Mouse (Mus musculus) CH12.LX (cell line): ENCODE measurements around the gene Vmn1r188.
"Not testable (repeated sequence)": the region's sequence is repeated elsewhere in the genome, so short reads cannot be mapped to it uniquely, and the experiment has no call there.

Experiments
- CHD1 ChIP-seq: IDR thresholded peaks from 2 replicates; pipeline ENCODE4 v1.6.1; 2012; ENCODE audit warnings: low read depth, low read length, improper control_type of control experiment, inconsistent platforms
- CTCF ChIP-seq, 2 experiments: IDR thresholded peaks in 1 of 2; conservative IDR thresholded peaks in 1 of 2; 2 replicates each; pipeline ENCODE4 v1.5.1; 2011 to 2012; ENCODE audit warnings: low read depth in 2 of 2, low read length in 2 of 2, improper control_type of control experiment in 1 of 2, inconsistent platforms in 1 of 2, mild to moderate bottlenecking in 1 of 2, moderate library complexity in 1 of 2
- EP300 ChIP-seq: IDR thresholded peaks from 2 replicates; pipeline ENCODE4 v1.6.1; 2011; ENCODE audit warnings: low read length, improper control_type of control experiment
- IRF4 ChIP-seq: IDR thresholded peaks from 2 replicates; pipeline ENCODE4 v1.6.1; 2014; ENCODE audit warnings: low read depth, mild to moderate bottlenecking, inconsistent platforms, low read length, improper control_type of control experiment
- MAZ ChIP-seq: IDR thresholded peaks from 2 replicates; pipeline ENCODE4 v1.6.1; 2012; ENCODE audit warnings: low read depth, mild to moderate bottlenecking, inconsistent platforms, low read length, improper control_type of control experiment, moderate library complexity
- POLR2A ChIP-seq: IDR thresholded peaks from 2 replicates; pipeline ENCODE4 v1.6.1; 2011; ENCODE audit warnings: low read depth, mild to moderate bottlenecking, improper control_type of control experiment, low read length
- POLR2AphosphoS2 ChIP-seq: IDR thresholded peaks from 2 replicates; pipeline ENCODE4 v1.6.1; 2011; ENCODE audit warnings: low read depth, low read length, improper control_type of control experiment
- USF1 ChIP-seq: IDR thresholded peaks from 2 replicates; pipeline ENCODE4 v1.6.1; 2014; ENCODE audit warnings: low read depth, mild to moderate bottlenecking, inconsistent platforms, low read length, improper control_type of control experiment

GRCm38 (mm10) chr13:22084140-22084539 lies at the start of gene Vmn1r188:
- TF ChIP-seq CHD1; POLR2A; EP300; IRF4; CTCF (conservative IDR thresholded peaks at IDR 0.05 in 1 of 2, IDR thresholded peaks at IDR 0.05 in 1 of 2; ENCODE audit: low read depth in 2 of 2, low read length in 2 of 2); POLR2AphosphoS2; MAZ; USF1: not testable (repeated sequence)
